Mouse (Mus musculus): ENCODE data around the gene Dhrs7b. TPM values are rescaled to one million over a fixed set of nuclear protein-coding genes. Genes with fewer than 3 reads are reported as not detected.
"Not testable (repeated sequence)": the region's sequence is repeated elsewhere in the genome, so short reads cannot be mapped to it uniquely, and the experiment has no call there.

The Dhrs7b gene
- polyA plus RNA-seq, 1 experiment from 2014 or later = 34.8 TPM

DNA sequence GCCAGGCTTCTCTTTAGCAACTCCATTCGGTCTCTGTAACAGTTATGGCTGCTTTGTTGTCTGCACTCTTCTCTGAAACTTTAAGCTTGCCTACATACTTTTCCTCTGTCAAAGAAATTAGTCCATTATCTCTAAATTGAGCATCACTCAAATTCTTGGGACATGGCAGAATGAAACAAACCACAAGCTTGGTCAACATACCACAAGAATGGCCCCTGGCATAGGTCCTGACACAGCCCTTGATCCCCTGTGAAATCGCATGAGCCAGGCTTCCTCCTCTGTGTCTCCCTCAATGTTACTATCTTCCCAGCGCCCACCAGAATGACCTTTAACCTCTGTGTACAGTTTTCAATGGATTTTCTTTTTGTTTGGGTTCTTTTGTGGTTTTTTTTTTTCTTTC is 52.0 kb downstream of the Dhrs7b start:
- Histone ChIP-seq H3K4me3 (replicated peaks; ENCODE audit: low read depth, low read length) (no peak overlapping the region), H3K9ac (ENCODE audit: low read depth, low read length) (no peak overlapping the region), H3K9me3 (replicated peaks; ENCODE audit: low read length) (no peaks in the 10 kb centered on the region), H3K4me1 (replicated peaks; ENCODE audit: insufficient read depth, low read length) (peaks cover 3% of the 10 kb centered on the region; the same call in 1 of the 2 replicates), H3K4me2 (ENCODE audit: low read length) (no peak overlapping the region), H3K27me3 (ENCODE audit: insufficient read depth, low read length) (no peaks in the 10 kb centered on the region), H3K27ac (no peak overlapping the region), H3K36me3 (ENCODE audit: insufficient read depth, low read length) (no peaks in the 10 kb centered on the region)
- WGBS = 82% methylated on average over 3 of the region's 3 CpGs
- no peak for TF ChIP-seq CTCF (IDR thresholded peaks at IDR 0.05; ENCODE audit: low read depth)
- DNase-seq (ENCODE audit: low spot score) = no peak
- no peak for ATAC-seq (replicated peaks; ENCODE audit: low FRiP score, low read depth)

DNA sequence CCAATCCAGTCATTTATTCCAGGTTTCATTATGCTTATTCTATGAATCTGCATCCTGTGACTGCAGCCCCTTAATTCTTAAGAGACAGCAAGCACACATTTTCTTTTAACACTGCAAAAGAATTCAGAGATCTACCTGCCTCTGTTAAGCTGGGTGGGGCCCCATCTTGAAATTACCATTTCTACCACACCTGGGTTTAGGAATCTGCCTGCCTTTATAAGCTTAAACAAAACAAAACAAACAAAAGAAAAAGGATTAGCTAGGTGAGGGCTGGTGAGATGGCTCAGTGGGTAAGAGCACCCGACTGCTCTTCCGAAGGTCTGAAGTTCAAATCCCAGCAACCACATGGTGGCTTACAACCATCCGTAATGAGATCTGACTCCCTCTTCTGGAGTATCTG is 56.6 kb downstream of the Dhrs7b start:
- not testable (repeated sequence) for H3K36me3 ChIP-seq (ENCODE audit: insufficient read depth, low read length); H3K27me3 ChIP-seq (ENCODE audit: insufficient read depth, low read length); DNase-seq (ENCODE audit: low spot score); ATAC-seq (replicated peaks; ENCODE audit: low FRiP score, low read depth); H3K9me3 ChIP-seq (replicated peaks; ENCODE audit: low read length); H3K4me3 ChIP-seq (replicated peaks; ENCODE audit: low read depth, low read length); H3K27ac ChIP-seq; H3K4me2 ChIP-seq (ENCODE audit: low read length); H3K4me1 ChIP-seq (replicated peaks; ENCODE audit: insufficient read depth, low read length); H3K9ac ChIP-seq (ENCODE audit: low read depth, low read length)
- 86% methylated on average over 2 of the region's 3 CpGs for WGBS

DNA sequence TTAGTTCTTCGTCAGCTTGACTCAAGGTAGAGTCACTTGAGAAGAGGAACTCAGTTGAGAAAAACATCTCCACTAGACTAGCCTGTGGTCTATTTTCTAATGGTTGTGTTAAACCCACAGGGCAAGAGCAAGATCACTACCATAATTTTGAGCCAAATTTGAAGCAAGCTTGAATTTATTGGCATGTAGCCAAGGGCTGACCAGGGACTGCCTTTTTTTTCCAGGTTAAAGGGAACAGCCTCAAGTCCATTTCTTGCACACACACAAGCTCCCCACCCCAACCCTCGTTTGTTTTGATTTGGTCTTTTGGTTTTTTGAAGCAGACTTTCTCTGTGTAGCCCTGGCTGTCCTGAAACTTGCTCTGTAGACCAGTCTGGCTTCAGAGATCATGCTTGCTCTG is 59.4 kb downstream of the Dhrs7b start:
- no peak overlapping the region for H3K27ac ChIP-seq
- H3K4me1 ChIP-seq (replicated peaks; ENCODE audit: insufficient read depth, low read length) = 0 out of 2 replicates have a peak, but pooled peaks cover 6% of the 10 kb centered on the region
- DNase-seq (ENCODE audit: low spot score) (no peak), ATAC-seq (replicated peaks; ENCODE audit: low FRiP score, low read depth) (no peak)
- H3K4me2 ChIP-seq (ENCODE audit: low read length) = no peak overlapping the region
- H3K4me3 ChIP-seq (replicated peaks; ENCODE audit: low read depth, low read length) = no peak overlapping the region
- TF ChIP-seq CTCF (IDR thresholded peaks at IDR 0.05; ENCODE audit: low read depth) = no peak
- no peak overlapping the region for H3K9ac ChIP-seq (ENCODE audit: low read depth, low read length)
- H3K36me3 ChIP-seq (ENCODE audit: insufficient read depth, low read length) = no peaks in the 10 kb centered on the region
- WGBS = 46% methylated on average over 2 of the region's 2 CpGs
- no peaks in the 10 kb centered on the region for H3K27me3 ChIP-seq (ENCODE audit: insufficient read depth, low read length)
- H3K9me3 ChIP-seq (replicated peaks; ENCODE audit: low read length) = no peaks in the 10 kb centered on the region

DNA sequence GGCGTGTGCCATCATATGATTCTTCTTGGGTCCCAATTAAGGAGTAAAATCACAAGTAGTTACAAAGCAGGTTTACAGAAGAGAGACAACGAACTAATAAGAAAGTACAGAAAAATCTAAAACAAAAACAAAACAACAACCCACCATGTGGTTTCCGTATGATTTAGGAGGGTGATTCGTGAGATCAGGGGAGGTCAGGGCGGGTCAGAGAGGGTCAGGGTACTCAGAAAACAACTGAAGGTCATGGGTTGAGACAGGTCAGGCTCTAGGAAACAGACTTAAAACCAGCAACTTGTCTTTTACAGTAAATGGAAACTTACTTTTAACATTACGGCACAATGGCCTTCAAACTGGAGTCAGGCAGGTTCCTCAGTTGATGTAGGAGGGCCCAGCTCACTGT is 59.9 kb downstream of the Dhrs7b start:
- ATAC-seq (replicated peaks; ENCODE audit: low FRiP score, low read depth) = no peak
- DNase-seq (ENCODE audit: low spot score) = no peak
- Histone ChIP-seq H3K27ac (no peak overlapping the region), H3K27me3 (ENCODE audit: insufficient read depth, low read length) (no peaks in the 10 kb centered on the region), H3K36me3 (ENCODE audit: insufficient read depth, low read length) (no peaks in the 10 kb centered on the region), H3K9ac (ENCODE audit: low read depth, low read length) (no peak overlapping the region), H3K9me3 (replicated peaks; ENCODE audit: low read length) (no peaks in the 10 kb centered on the region), H3K4me3 (replicated peaks; ENCODE audit: low read depth, low read length) (no peak overlapping the region), H3K4me2 (ENCODE audit: low read length) (no peak overlapping the region), H3K4me1 (replicated peaks; ENCODE audit: insufficient read depth, low read length) (0 out of 2 replicates have a peak, but pooled peaks cover 6% of the 10 kb centered on the region)
- 37% methylated on average over 6 of the region's 6 CpGs for WGBS
- TF ChIP-seq CTCF (IDR thresholded peaks at IDR 0.05; ENCODE audit: low read depth) = no peak

DNA sequence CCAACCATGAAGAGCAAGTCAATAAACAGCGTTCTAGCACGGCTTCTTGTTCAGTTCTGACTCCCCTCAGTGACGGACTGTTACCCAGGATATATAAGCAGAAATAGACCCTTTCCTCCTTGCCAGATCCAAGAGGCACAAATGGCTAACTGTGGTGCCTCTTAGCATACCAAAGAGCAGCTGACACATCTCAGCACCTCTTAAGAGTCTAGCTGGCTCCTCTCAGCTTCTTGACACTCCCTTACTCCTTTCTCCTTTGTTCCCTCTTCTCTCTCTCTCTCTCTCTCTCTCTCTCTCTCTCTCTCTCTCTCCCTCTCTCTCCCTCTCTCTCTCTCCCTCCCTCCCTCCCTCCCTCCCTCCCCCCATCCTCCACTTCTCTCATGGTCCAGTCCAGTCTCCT is 60.3 kb downstream of the Dhrs7b start:
- Histone ChIP-seq H3K4me3 (replicated peaks; ENCODE audit: low read depth, low read length) (no peak overlapping the region), H3K27ac (no peak overlapping the region), H3K4me1 (replicated peaks; ENCODE audit: insufficient read depth, low read length) (0 out of 2 replicates have a peak, but pooled peaks cover 8% of the 10 kb centered on the region), H3K27me3 (ENCODE audit: insufficient read depth, low read length) (no peaks in the 10 kb centered on the region), H3K36me3 (ENCODE audit: insufficient read depth, low read length) (no peaks in the 10 kb centered on the region), H3K9ac (ENCODE audit: low read depth, low read length) (no peak overlapping the region), H3K9me3 (replicated peaks; ENCODE audit: low read length) (no peaks in the 10 kb centered on the region), H3K4me2 (ENCODE audit: low read length) (no peak overlapping the region)
- DNase-seq (ENCODE audit: low spot score) (peak; percentile 6), ATAC-seq (replicated peaks; ENCODE audit: low FRiP score, low read depth) (no peak)
- TF ChIP-seq CTCF (IDR thresholded peaks at IDR 0.05; ENCODE audit: low read depth) = no peak
- 11% methylated on average over 3 of the region's 3 CpGs for WGBS

DNA sequence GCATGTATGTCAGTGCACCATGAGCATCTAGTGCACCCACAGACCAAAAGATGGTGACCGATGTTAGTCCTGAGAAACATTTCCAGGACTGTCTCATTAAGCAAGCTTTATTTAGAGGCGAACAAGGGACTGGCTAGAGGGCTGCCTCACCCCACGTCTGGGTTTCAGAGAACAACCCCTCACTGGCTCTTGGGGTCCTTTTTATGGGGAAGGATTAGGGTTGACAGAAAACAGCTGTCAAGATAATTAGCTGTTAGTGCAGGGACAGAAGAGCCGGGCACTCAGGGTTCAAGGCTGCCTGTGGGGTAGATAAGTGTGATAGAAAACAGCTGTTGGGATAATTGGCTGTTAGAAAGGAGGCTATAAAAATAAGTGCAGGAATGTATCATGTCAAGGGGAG is 65.5 kb downstream of the Dhrs7b start:
- H3K4me2 ChIP-seq (ENCODE audit: low read length) = no peak overlapping the region
- no peak overlapping the region for H3K9ac ChIP-seq (ENCODE audit: low read depth, low read length)
- H3K27me3 ChIP-seq (ENCODE audit: insufficient read depth, low read length) = no peaks in the 10 kb centered on the region
- TF ChIP-seq CTCF (IDR thresholded peaks at IDR 0.05; ENCODE audit: low read depth) = no peak
- peak; percentile 61 for ATAC-seq (replicated peaks; ENCODE audit: low FRiP score, low read depth)
- DNase-seq (ENCODE audit: low spot score) = peak; percentile 81
- 0 out of 2 replicates have a peak, but pooled peaks cover 4% of the 10 kb centered on the region for H3K4me1 ChIP-seq (replicated peaks; ENCODE audit: insufficient read depth, low read length)
- H3K9me3 ChIP-seq (replicated peaks; ENCODE audit: low read length) = no peaks in the 10 kb centered on the region
- H3K36me3 ChIP-seq (ENCODE audit: insufficient read depth, low read length) = no peaks in the 10 kb centered on the region
- H3K27ac ChIP-seq = peak overlapping the region; percentile 25; the same call in 1 of the 2 replicates
- H3K4me3 ChIP-seq (replicated peaks; ENCODE audit: low read depth, low read length) = no peak overlapping the region
- 7% methylated on average over 4 of the region's 4 CpGs for WGBS

DNA sequence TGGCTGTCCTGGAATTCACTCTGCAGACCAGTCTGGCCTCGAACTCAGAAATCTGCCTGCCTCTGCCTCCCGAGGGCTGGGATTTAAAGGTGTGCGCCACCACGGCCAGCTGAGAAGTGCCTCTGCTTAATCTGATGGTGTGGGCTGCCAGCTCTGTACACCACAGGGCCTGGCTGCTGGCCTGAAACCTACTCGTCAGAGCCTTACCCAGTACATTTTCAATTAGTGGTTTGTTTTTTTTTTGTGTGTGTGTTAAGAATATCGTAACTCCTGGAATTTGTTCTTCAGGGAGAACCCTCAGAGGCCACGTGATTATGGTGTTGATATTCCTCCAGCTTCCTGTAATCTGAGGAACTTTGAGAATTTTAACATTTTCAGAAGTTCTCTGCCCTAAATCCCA is 71.6 kb downstream of the Dhrs7b start:
- DNase-seq (ENCODE audit: low spot score) (no peak), ATAC-seq (replicated peaks; ENCODE audit: low FRiP score, low read depth) (no peak)
- H3K36me3 ChIP-seq (ENCODE audit: insufficient read depth, low read length) = peaks cover 28% of the 10 kb centered on the region; the same call in 1 of the 2 replicates
- no peaks in the 10 kb centered on the region for H3K9me3 ChIP-seq (replicated peaks; ENCODE audit: low read length)
- no peaks in the 10 kb centered on the region for H3K4me1 ChIP-seq (replicated peaks; ENCODE audit: insufficient read depth, low read length)
- no peak overlapping the region for H3K4me2 ChIP-seq (ENCODE audit: low read length)
- H3K4me3 ChIP-seq (replicated peaks; ENCODE audit: low read depth, low read length) = no peak overlapping the region
- H3K27ac ChIP-seq = peak overlapping the region; percentile 36; the same call in 1 of the 2 replicates
- WGBS = 67% methylated on average over 7 of the region's 7 CpGs
- H3K27me3 ChIP-seq (ENCODE audit: insufficient read depth, low read length) = no peaks in the 10 kb centered on the region
- H3K9ac ChIP-seq (ENCODE audit: low read depth, low read length) = no peak overlapping the region
- no peak for TF ChIP-seq CTCF (IDR thresholded peaks at IDR 0.05; ENCODE audit: low read depth)

Measured in kidney, postnatal 0 days (tissue).